Mouse (Mus musculus) cerebellum, adult 2 months (tissue): ENCODE results near the gene Cdkl3.

ENCODE experiments used
- CTCF ChIP-seq: fragments of 200-500 bp; IDR thresholded peaks from 2 replicates; pipeline ENCODE4 v1.5.1; 2011; ENCODE audit warnings: low read depth, mild to moderate bottlenecking, control low read depth, low read length, moderate library complexity, borderline replicate concordance; ENCODE audit not compliant: insufficient read depth
- POLR2A ChIP-seq: fragments of 200-500 bp; IDR thresholded peaks from 2 replicates; pipeline ENCODE4 v1.6.1; 2011; ENCODE audit warnings: low read length, control low read depth, borderline replicate concordance; ENCODE audit not compliant: insufficient read depth

- TF ChIP-seq CTCF = no peak
- no peak for TF ChIP-seq POLR2A
These were observed 44.0 kb upstream of the Cdkl3 start for GRCm38 (mm10) chr11:51960061-51960460.
